Mouse (Mus musculus): Measurements from ENCODE around the gene Mtus2. TPM values are rescaled to one million over a fixed set of nuclear protein-coding genes. Genes with fewer than 3 reads are reported as not detected.

Mtus2 gene
- polyA plus RNA-seq, 1 experiment from 2014 or later: 48.9 TPM

Other genes starting within 250 kb of the Mtus2 start
- 12.2 and 14.6 TPM in 2 replicates for gene Flt1, start 231.3 kb upstream of the Mtus2 start, polyA plus RNA-seq (2016; fragmentation: Nextera tagmentation; extraction: Ambion mirVana)
- 469 and 476 TPM in 2 replicates for gene Pomp, start 96.9 kb upstream of the Mtus2 start, polyA plus RNA-seq (2016; fragmentation: Nextera tagmentation; extraction: Ambion mirVana)
- 3.5 and 3.6 TPM in 2 replicates for gene Slc46a3, start 62.5 kb upstream of the Mtus2 start, polyA plus RNA-seq (2016; fragmentation: Nextera tagmentation; extraction: Ambion mirVana)

All from hindbrain, embryonic 12.5 days (tissue).